Mouse (Mus musculus) megakaryocyte progenitor cell, adult 5-6 weeks (primary cell): ENCODE results near the gene Ncbp2. TPM values are rescaled to one million over a fixed set of nuclear protein-coding genes. Genes with fewer than 3 reads are reported as not detected.
"Not testable (repeated sequence)": the region's sequence is repeated elsewhere in the genome, so short reads cannot be mapped to it uniquely, and the experiment has no call there.

ENCODE experiments used
- ATAC-seq: replicated peaks from 2 replicates; pipeline ENCODE4 v1.8.0; 2016; ENCODE audit warnings: mild to moderate bottlenecking, moderate TSS enrichment, inconsistent platforms; ENCODE audit not compliant: poor library complexity
- total RNA-seq, 2 experiments: library from RNA; stranded (forward) in 1 of 2; stranded (reverse) in 1 of 2; fragments of 157-497, 149-512 nt in 1 of 2; fragments of 200-1000 nt in 1 of 2; gene quantifications; 2 replicates each; pipeline versions ENCODE4 v1.2.3 to v1.2.4; 2015 to 2017

The Ncbp2 gene
- total RNA-seq, 2 experiments from 2014 or later = 39.7 to 48.3 TPM

GRCm38 (mm10) chr16:31934550-31935010 lies 13.7 kb upstream of the Ncbp2 start:
- no peak for ATAC-seq

DNA sequence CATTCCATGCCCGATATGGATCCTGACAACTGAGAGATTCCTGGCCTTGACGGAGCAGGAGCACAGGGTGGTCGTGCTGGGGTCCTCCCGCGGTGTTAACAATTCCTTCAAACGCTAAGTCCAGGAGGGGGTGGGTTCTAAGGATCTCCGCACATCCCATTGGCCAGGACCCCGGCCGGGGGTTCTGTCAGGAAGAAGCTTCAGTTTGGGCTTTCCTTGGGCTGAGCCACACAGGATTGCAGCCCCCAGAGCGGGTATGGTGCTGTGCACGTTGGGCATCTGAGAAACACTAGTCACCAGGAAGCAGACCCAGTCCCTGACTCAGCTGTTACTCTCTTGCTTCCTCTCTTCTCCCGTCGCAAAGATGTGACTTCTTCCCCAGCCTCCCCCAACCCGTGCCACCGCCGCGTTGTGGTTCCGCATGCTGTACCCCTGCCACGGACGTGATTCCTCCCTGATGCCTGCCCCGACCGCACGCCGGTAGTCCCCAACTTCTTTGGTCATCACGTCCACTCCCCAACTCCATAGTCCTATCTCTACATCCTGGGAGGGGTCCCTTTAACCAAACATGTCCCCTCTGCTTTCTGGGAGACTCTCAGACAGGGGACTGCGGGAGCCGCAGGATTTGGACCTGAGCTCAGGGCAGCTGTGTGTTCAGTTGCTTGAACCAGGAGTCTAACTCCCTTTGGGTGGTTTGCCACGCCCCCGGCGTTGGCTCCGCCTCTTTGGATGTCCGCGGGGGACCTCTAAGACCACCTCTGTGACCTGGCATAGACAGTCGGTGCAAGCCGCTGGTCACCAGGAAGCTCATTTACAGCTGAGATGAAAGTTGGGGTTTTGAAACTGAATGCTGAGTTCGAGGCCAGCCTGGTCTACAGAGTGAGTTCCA lies 13.0 kb upstream of the Ncbp2 start:
- peak; percentile 52 for ATAC-seq

GRCm38 (mm10) chr16:31936568-31936967 lies 11.7 kb upstream of the Ncbp2 start:
- ATAC-seq = no peak

- no peak for ATAC-seq
Observed at GRCm38 (mm10) chr16:31938856-31939255, 9.5 kb upstream of the Ncbp2 start.

DNA sequence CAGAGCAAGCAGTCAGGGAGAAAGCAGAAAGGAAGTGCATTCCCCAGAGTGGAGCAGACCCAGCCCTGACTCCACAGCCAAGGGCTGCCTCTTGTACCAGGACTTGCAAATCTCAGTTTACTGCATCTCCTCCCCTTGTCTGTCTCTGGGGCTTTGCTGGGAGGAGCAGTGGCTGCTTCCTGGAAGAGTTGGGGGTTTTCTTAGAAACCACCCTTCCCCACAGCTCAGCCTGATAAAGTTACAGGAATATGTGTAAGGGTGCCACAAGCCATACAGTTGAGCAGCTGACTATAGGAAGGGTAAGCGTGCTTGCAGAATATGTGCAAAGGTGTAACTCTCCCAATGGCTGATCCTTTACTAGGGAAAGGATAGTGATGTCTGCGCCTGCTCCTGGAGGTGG lies 7.7 kb upstream of the Ncbp2 start:
- ATAC-seq = 0 out of 2 replicates have a peak, but pooled peaks have one; percentile 16

GRCm38 (mm10) chr16:31943980-31944379 lies 4.3 kb upstream of the Ncbp2 start:
- peak; percentile 65 for ATAC-seq

- ATAC-seq = no peak
Observed at GRCm38 (mm10) chr16:31944698-31945255, 3.5 kb upstream of the Ncbp2 start.

- no peak for ATAC-seq
Observed at GRCm38 (mm10) chr16:31945372-31945771, 2.9 kb upstream of the Ncbp2 start.

DNA sequence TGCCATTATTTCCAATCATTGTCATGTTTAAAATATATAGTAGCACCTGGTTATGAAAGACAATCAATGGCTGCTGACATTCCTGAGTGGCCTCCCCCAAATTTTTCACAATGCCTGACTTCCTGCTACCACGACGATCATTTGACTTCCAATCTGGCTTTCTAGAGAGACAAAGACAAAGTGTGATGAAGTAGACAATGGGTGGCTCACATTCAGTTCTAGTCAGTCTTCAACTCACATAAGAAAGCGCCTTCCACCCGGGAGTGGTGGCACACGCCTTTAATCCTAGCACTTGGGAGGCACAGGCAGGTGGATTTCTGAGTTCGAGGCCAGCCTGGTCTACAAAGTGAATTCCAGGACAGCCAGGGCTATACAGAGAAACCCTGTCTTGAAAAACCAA lies 2.3 kb upstream of the Ncbp2 start:
- ATAC-seq = not testable (repeated sequence)

DNA sequence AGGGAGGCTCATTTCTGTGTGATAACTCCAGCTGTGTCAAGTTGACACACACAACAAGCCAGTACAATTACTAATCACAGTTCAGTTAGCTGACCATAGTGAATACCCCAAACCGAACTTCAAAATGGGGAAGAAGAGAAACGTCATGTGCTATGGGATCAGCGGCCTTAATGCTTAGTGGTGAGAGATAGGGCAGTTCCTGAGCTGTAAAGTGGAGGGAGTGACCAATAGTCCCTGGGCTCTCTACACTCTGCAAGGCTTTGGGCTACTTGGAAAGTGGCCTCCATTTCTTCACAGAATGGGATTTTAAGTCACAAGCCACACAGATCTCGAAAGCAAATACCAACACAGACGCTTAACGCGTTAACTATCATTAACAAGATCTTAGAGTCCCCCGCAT lies 980 bp upstream of the Ncbp2 start:
- ATAC-seq = peak; percentile 19; the same call in 1 of the 2 replicates

- peak; percentile 2; the same call in 1 of the 2 replicates for ATAC-seq
Observed at GRCm38 (mm10) chr16:31947901-31948316, 404 bp upstream of the Ncbp2 start.

GRCm38 (mm10) chr16:31963224-31963623 lies 14.9 kb downstream of the Ncbp2 start:
- no peak for ATAC-seq

GRCm38 (mm10) chr16:31975258-31975657 lies 26.9 kb downstream of the Ncbp2 start:
- ATAC-seq = no peak

- ATAC-seq = no peak
Observed at GRCm38 (mm10) chr16:31979501-31979900, 31.2 kb downstream of the Ncbp2 start.

- no peak for ATAC-seq
Observed at GRCm38 (mm10) chr16:31980946-31981345, 32.6 kb downstream of the Ncbp2 start.

GRCm38 (mm10) chr16:31992039-31992438 lies 43.7 kb downstream of the Ncbp2 start:
- no peak for ATAC-seq

DNA sequence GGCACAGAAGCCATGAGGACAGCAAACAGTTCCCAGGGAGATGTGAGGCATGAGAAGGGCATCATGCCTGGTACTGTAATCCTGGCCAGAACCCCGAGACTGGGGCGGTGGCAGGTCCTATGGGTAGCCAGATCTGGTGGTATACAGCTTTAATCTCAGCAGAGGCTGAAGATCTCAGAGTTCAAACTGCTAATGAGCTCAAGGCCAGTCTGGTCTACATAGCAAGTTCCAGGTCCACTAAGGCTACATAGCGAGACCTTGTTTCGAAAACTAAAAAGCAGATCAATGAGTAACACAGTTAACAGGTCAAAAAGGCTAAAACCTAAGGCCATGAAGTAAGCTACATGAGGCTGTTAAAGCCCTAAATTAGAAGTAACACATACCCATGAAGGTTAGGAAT lies 44.9 kb downstream of the Ncbp2 start:
- no peak for ATAC-seq

GRCm38 (mm10) chr16:31993946-31994345 lies 45.6 kb downstream of the Ncbp2 start:
- ATAC-seq = no peak

DNA sequence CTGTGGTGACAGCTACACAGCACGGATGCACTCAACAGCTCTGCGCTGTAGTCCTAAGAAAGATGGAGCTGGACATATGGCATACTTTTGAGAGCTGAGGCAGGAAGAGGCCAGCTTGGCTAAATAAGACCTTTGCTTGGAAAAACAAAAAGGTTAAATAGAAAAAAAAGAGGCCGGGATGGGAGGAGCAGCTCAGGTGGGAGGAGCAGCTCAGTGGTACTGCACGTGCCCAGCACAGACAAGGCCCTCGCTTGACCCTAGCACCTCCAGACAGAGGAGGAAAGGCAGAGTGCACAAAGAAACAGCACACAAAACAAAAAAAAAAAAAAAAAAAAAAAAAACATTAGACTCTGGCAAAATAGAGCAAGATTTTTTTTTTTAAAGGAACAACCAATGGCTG lies 48.1 kb downstream of the Ncbp2 start:
- ATAC-seq = no peak

GRCm38 (mm10) chr16:32002509-32003477 lies 54.5 kb downstream of the Ncbp2 start, which contains the start of gene Senp5:
Gene Senp5, minus strand, starts transcription at chr16:32003287.
- ATAC-seq = peak; percentile 100

- ATAC-seq = no peak
Observed at GRCm38 (mm10) chr16:32004731-32005130, 56.4 kb downstream of the Ncbp2 start.
